Mouse (Mus musculus) heart, adult 10 weeks (tissue): ENCODE measurements around the gene Igll1. TPM values are rescaled to one million over a fixed set of nuclear protein-coding genes. Genes with fewer than 3 reads are reported as not detected.

Source experiments
- polyA plus RNA-seq: library from polyadenylated mRNA; stranded (reverse); fragments of 350-450 nt; fragmentation: Illumina TruSeq; extraction: RNeasy Lipid Tissue Mini Kit (QIAGEN cat#74804); gene quantifications from one replicate; pipeline ENCODE4 v1.2.3, GENCODE M21; 2014; ENCODE audit warnings: low read depth, low replicate concordance

Igll1 gene
- not detected for polyA plus RNA-seq

GRCm38 (mm10) chr16:16863978-16864377, at the start of gene Igll1:
Gene Igll1, minus strand, starts transcription at chr16:16863985.

GRCm38 (mm10) chr16:16896382-16897055, 32.7 kb upstream of the Igll1 start, which contains the start of gene Ppm1f:
Gene Ppm1f, plus strand, starts transcription at chr16:16896469.

GRCm38 (mm10) chr16:16870617-16871331, 7.0 kb upstream of the Igll1 start, which contains the start of the genes Top3b and Vpreb1:
Gene Top3b, plus strand, starts transcription at chr16:16870736.
Gene Vpreb1, minus strand, starts transcription at chr16:16870843.

DNA sequence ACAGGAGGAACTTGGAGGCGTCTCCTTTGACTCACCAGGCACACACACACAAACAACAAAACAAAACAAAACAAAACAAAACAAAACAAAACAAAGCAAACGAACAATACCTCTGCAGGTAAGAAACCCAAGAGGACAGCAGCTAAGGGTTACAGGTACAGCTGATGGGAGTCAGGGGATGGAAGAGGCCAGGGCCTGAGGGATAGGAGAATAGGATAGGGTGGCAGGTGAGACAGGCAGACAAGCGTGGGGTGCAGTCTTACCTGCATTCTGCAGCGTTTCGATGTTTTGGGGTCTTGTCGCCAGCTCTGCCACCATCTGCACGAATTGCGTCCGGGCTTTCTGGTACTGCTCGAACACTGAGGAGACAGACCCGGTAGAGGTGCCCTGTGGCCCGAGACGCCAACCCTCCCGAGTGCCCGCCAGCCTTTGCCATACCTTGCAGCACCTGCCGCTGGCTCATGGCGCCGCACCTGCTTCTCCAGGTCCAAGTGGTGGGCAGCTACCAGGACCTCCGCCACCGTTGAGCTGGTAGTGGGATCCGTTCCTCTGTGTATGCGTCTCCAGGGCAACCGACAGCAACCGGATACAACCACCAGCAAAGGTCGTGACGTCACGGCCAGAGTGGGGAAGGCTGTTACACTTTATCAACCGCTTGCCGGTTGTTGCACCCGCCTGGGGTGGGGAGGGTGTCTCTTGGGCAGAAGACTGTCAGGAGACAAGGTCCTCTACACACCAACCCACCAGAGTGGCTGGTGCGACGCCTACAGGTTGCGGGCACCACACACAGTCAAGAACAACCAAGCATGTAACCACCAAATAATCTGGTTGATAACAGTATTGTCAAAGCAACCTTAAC, 34.8 kb downstream of the Igll1 start, which contains the start of gene Spag6l:
Gene Spag6l, minus strand, starts transcription at position 700 of the 859 bp plus-strand sequence.

Other genes starting within 250 kb of the Igll1 start
- gene Olfr19, start 187.6 kb downstream of the Igll1 start, polyA plus RNA-seq = not detected
- gene Spag6l, start 34.5 kb downstream of the Igll1 start, polyA plus RNA-seq = not detected
- 41.2 TPM for gene Top3b, start 6.8 kb upstream of the Igll1 start, polyA plus RNA-seq
- gene Vpreb1, start 6.9 kb upstream of the Igll1 start, polyA plus RNA-seq = not detected
- gene Ppm1f, start 32.5 kb upstream of the Igll1 start, polyA plus RNA-seq = 21.6 TPM
- gene Mapk1, start 119.4 kb upstream of the Igll1 start, polyA plus RNA-seq = 105 TPM
- gene Ypel1, start 205.7 kb upstream of the Igll1 start, polyA plus RNA-seq = 0.84 TPM
- 44.2 TPM for gene Ppil2, start 247.3 kb upstream of the Igll1 start, polyA plus RNA-seq